Mouse (Mus musculus) urinary bladder, adult 18-20 months (tissue): Measurements from ENCODE around the gene Nptn.

Experiments
- DNase-seq, 2 experiments: peaks; one replicate each; pipeline ENCODE4 v3.0.0; 2022; ENCODE audit warnings: low spot score in 2 of 2, mixed read lengths in 2 of 2

Nptn gene

DNA sequence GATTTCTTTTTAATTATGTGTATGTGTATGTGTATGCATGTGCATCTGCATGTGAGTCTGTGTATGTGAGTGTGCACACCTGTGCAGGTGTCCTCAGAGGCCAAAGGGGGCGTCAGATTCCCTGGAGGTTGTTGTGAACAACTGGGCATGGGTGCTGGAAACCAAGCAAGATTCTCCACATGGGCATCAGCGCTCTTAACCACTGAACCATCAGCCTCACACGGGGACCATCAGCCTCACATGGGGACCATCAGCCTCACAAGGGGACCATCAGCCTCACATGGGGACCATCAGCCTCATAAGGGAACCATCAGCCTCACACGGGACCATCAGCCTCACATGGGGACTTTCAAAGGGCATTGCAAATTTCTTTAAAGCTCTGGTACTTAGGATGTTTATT, 108.7 kb downstream of the Nptn start:
- DNase-seq: no peak

DNA sequence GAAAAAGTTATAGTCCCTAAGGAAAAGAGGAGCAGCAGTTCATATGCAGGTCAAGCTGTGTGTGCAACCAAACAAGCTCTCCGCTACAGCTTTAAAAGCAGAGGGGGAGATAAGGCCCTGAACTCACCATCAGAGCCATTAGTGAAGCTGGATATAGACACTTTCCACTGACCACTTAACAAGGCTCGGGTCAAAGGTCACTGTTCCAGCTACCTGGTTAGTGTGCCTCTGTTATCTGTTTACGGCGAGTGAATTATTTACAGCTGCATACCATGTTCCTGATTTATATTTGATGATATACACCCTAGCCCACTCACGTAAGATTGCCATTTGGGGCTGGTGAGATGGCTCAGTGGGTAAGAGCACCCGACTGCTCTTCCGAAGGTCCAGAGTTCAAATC, 109.4 kb downstream of the Nptn start:
- DNase-seq: no peak

DNA sequence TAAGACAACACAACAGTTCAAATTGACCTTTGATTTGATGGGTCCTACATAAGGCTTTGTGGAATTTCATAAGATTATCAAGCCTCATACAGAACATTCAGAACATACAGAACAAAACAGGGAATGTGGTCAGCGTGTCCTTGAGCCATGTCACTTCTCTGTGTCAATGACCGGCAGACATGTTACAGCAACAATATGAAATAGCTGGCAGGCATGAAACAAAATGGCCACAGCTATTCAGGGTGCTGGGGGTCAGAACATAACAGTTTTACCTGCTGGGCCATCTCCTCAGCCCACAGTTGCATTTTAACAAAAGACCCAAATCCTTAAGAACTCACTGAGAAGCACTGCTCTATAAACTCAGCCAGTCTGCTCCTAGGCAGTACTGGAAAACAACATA, 116.4 kb downstream of the Nptn start:
- DNase-seq: no peak

DNA sequence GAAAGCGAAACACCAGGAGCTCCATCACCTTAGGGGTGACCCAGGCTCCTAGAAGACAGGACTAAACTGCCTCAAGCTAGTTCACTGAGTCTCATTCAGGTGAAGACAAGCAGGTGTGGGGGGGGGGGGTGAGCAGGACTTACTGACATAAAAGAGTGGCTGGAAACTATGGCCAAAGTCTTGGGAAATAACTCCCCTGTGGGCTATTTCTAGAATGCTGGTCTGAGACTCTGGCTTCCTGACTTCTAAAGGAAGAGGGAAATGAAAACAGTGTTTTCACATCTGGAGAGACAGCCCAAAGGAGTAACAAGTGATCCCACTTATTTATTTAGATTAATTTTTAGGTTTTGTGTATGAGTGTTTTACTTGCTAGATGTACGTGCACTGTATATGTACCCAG, 119.7 kb downstream of the Nptn start:
- DNase-seq: no peak

DNA sequence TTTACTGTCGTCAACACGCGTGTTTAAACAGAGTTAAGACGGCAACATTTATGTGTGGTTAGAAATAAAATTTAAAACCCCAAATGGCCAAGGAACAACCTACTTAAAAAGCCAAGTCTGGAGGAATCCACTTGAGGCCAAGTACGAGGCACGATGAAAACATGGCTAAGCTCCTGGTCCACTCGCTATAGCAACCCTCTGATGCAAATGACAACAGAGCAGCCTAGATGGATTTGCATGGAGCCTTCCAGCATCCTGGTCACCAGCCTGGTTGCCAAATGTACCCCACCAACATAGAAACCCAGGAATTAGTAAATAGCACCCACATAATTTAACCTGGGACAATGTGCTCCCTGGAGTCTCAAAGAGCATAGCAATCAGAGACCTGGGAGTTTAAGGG, 121.7 kb downstream of the Nptn start:
- DNase-seq: no peak

DNA sequence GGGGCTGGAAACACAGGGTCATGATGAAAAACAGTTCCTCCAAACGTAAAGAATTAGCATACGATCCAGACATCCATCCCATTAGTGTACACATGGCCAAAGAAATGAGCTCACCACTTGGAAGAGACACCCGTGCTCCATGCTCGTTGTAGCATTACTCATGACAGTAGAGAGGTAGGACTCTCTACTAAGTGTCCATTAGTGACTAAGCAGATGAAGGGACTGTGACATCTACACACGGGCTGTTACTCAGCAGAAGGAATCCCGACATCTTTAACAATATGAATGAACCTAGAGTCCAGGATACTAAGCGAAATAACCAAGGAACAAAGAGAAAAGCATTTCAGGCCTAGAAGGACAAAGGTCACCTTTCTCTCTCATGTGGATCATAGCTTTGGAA, 124.0 kb downstream of the Nptn start:
- no peak for DNase-seq
